33 mouse cellular contexts compared by ENCODE assay signal in genomic region chr3:81789664-81790063, GRCm38 (mm10).
"Had no signal": no experiment of that assay in that cellular context is flagged by ENCODE, and none has a peak within 500 bp of the region (broad histone marks: within the 10 kb centered on the region; RNA-seq: fewer than 3 reads in every experiment).

No protein-coding gene starts in this region.

- H3K4me3 ChIP-seq: limb, embryonic 10.5 days; limb, embryonic 12.5 days; limb, embryonic 13.5 days; limb, embryonic 15.5 days; liver, embryonic 12.5 days; liver, embryonic 13.5 days; liver, embryonic 15.5 days; lung, embryonic 15.5 days; megakaryocyte, embryonic 14.5 days; midbrain, embryonic 10.5 days; midbrain, embryonic 12.5 days; midbrain, embryonic 13.5 days; midbrain, embryonic 15.5 days; myocyte; neural tube, embryonic 12.5 days; neural tube, embryonic 13.5 days had no signal

- H3K9ac ChIP-seq: limb, embryonic 12.5 days; limb, embryonic 13.5 days; limb, embryonic 15.5 days; liver, embryonic 12.5 days; liver, embryonic 13.5 days; liver, embryonic 14.5 days; liver, embryonic 15.5 days; liver, postnatal 0 days; lung, embryonic 14.5 days; lung, embryonic 15.5 days; midbrain, embryonic 12.5 days; midbrain, embryonic 13.5 days; midbrain, embryonic 15.5 days; neural tube, embryonic 12.5 days; neural tube, embryonic 13.5 days had no signal

- H3K27me3 ChIP-seq: limb, embryonic 12.5 days; limb, embryonic 13.5 days; limb, embryonic 15.5 days; liver, embryonic 12.5 days; liver, embryonic 13.5 days; liver, embryonic 15.5 days; lung, embryonic 15.5 days; megakaryocyte, embryonic 14.5 days; midbrain, embryonic 12.5 days; midbrain, embryonic 13.5 days; midbrain, embryonic 15.5 days; neural tube, embryonic 12.5 days; neural tube, embryonic 13.5 days had no signal

- ATAC-seq: liver, embryonic 12.5 days; liver, postnatal 0 days; lung, postnatal 0 days; midbrain, embryonic 13.5 days; midbrain, embryonic 15.5 days; midbrain, embryonic 16.5 days had no signal

- H3K27ac ChIP-seq: limb, embryonic 10.5 days; limb, embryonic 12.5 days; limb, embryonic 13.5 days; limb, embryonic 15.5 days; liver, embryonic 12.5 days; liver, embryonic 13.5 days; liver, embryonic 14.5 days; liver, embryonic 15.5 days; lung, embryonic 15.5 days; macrophage; midbrain, embryonic 10.5 days; midbrain, embryonic 12.5 days; midbrain, embryonic 13.5 days; midbrain, embryonic 15.5 days; neural tube, embryonic 12.5 days; neural tube, embryonic 13.5 days had no signal

- DNase-seq: left cerebral cortex, postnatal 4 days; liver; liver, embryonic 13.5 days; liver, postnatal 0 days; lung, adult 18-20 months; lung, adult 2 months; lung, embryonic 14.5 days; lung, postnatal 10 days; lung, postnatal 14 days; lung, postnatal 36 days; lung, postnatal 4 days; midbrain, embryonic 14.5 days had no signal

- H3K4me1 ChIP-seq: limb, embryonic 10.5 days; limb, embryonic 12.5 days; limb, embryonic 13.5 days; limb, embryonic 15.5 days; liver, embryonic 12.5 days; liver, embryonic 13.5 days; liver, embryonic 15.5 days; lung, embryonic 15.5 days; megakaryocyte, embryonic 14.5 days; midbrain, embryonic 10.5 days; midbrain, embryonic 12.5 days; midbrain, embryonic 13.5 days; midbrain, embryonic 15.5 days; neural tube, embryonic 12.5 days; neural tube, embryonic 13.5 days had no signal

- H3K4me2 ChIP-seq: limb, embryonic 12.5 days; limb, embryonic 13.5 days; limb, embryonic 15.5 days; liver, embryonic 11.5 days; liver, embryonic 12.5 days; liver, embryonic 13.5 days; liver, embryonic 15.5 days; lung, embryonic 14.5 days; lung, embryonic 15.5 days; midbrain, embryonic 11.5 days; midbrain, embryonic 12.5 days; midbrain, embryonic 13.5 days; midbrain, embryonic 15.5 days; neural tube, embryonic 12.5 days; neural tube, embryonic 13.5 days had no signal

- H3K9me3 ChIP-seq: limb, embryonic 10.5 days; limb, embryonic 12.5 days; limb, embryonic 13.5 days; limb, embryonic 15.5 days; liver, embryonic 12.5 days; liver, embryonic 13.5 days; liver, embryonic 15.5 days; lung, embryonic 15.5 days; midbrain, embryonic 10.5 days; midbrain, embryonic 12.5 days; midbrain, embryonic 13.5 days; midbrain, embryonic 15.5 days; neural tube, embryonic 12.5 days; neural tube, embryonic 13.5 days had no signal

- H3K36me3 ChIP-seq: limb, embryonic 10.5 days; limb, embryonic 12.5 days; limb, embryonic 13.5 days; limb, embryonic 15.5 days; liver, embryonic 12.5 days; liver, embryonic 13.5 days; liver, embryonic 15.5 days; lung, embryonic 15.5 days; midbrain, embryonic 10.5 days; midbrain, embryonic 12.5 days; midbrain, embryonic 13.5 days; midbrain, embryonic 15.5 days; neural tube, embryonic 12.5 days; neural tube, embryonic 13.5 days had no signal
